Mouse (Mus musculus) fibroblast of lung, adult 2 months (primary cell): ENCODE results near the gene Scly.
A peak's percentile ranks its signal among the peaks of the same experiment; 100 is the strongest.

Experiments
- DNase-seq: peaks from one replicate; pipeline ENCODE4 v3.0.0-alpha.2; 2011; ENCODE audit warnings: low read depth

Gene Scly

GRCm38 (mm10) chr1:91299707-91300426, 1.7 kb downstream of the Scly start:
- DNase-seq, result no peak

DNA sequence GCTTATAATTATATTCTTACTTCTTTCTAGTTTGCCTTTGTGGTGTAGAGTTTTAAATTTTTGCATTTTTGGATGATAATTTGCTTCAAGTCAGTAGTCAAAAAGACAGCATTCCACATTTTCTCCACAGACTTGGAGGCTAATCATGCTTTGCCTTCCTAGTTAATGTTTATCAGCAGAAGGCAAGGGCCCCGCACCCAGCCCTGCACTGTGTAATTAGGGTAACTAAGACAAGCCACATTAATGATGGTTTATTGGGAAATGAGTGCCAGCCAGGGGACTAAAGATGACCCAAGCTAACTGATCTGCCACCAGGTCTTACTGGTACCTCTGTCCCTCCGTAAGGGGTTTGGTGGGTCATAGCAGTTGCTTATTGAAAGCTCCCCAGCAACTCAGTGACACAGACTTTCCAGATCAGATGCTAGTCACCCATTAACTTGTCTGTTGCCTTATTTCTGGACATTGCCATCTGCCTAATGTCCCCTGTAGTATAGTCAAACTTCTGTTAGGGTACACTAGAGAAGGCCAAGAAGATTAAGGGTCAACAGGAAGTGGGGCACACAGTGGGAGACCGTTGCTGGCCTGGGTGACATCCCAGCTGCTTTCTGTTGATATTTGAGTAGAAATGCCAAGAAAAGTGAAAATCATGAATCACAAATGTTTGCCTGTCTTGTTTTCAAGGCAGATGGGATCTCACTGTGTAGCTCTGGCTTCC, 3.2 kb downstream of the Scly start:
- no peak for DNase-seq

DNA sequence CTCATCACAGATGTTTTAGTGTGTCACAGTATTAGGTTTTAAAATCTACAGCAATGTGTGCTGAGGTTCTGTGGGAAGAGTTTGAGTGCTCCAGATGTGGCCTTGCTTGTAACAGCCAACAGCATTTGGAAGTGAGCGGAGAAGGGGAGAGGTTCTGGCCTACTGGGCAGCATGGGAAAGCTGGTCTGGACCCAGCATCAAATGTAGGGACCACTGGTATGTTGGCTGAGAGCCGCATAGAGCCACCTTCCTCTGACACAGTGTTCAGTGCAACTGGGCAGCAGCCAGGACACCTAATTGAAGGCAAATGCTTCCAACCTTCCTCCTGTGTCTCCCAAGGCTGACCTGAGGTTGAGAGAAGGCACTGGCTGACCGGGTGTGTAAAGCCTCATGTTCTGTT, 3.9 kb downstream of the Scly start:
- no peak for DNase-seq

DNA sequence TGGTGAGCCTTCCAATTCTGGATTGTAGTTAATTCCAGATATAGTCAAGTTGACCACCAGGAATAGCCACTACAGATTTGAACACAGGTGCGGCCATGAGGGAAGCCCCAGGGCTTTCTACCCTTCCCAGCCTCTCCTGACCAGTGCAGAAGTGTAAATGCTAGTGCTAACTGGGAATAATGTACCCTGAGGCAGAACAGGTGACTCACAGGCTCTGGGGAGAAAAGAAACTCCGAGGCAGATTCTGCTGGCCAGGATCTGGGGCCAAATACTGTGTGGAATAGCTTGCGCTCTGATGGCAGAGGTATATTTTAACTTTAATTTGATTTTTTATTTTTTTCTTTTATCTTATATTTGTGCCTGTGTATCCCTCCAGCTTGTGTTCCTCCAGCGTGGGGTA, 6.5 kb downstream of the Scly start:
- DNase-seq, result no peak

- DNase-seq, result no peak
Measured at GRCm38 (mm10) chr1:91309366-91310085, 11.4 kb downstream of the Scly start.

DNA sequence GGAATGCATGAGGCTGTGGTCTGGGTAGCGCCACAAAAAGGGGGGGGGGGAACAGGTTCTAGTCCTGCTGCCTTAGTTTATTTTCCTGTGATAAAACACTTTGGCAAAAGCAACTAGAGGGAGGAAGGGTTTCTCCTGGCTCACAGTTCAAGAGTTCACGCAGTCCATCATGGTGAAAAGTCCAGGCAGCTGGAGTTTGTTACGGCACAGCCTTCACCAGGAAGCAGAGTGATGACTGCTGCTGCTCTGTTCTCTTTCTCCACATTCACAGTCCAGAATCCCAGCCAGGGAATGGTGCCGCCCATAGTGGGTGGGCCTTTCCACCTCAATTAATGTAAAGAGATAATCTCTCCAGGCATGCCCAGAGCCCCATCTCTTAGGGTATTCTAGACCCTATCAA, 14.1 kb downstream of the Scly start:
- DNase-seq, result no peak

DNA sequence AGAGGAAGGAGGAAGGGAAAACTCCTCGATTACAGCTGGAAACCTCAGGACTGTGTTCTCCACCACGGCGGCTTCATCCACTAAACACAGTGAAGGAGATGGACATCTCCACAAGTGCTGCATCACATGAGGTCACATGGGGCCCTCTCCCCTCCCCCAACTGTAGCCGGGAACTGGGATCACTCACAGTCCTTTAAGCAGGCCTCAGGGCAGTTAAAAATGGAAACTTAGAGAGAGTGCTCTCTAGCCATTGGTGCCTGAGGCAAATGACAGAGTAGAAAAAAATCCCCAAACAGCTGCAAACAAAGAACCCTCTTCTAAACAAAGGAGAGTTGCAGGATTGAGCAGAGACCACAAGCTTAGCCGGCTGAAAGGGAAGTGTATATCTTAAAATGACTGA, 15.1 kb downstream of the Scly start:
- no peak for DNase-seq

DNA sequence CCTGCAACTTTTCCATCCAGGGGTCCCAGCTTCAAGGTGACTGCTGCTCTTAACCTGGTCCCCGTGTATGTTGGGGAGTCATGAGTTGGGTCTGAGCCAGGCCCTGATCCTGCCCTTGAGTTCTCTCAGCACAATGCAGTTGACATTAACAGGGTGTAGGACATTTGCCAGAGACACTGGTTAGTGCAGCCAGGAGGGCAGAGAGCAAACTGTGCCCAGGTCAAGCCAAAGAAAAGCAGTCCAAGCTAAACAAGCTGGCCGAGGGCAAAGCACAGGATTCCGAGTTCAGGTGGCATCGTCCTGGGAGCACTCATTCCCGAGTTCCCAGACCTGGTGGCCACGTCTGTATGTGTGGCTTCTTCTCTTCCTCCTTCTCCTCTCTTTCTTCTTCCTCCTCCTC, 19.5 kb downstream of the Scly start:
- no peak for DNase-seq

GRCm38 (mm10) chr1:91321760-91322438, 23.8 kb downstream of the Scly start, which contains the start of gene Espnl:
Espnl (plus strand) TSS chr1:91322075.
- DNase-seq, result no peak

DNA sequence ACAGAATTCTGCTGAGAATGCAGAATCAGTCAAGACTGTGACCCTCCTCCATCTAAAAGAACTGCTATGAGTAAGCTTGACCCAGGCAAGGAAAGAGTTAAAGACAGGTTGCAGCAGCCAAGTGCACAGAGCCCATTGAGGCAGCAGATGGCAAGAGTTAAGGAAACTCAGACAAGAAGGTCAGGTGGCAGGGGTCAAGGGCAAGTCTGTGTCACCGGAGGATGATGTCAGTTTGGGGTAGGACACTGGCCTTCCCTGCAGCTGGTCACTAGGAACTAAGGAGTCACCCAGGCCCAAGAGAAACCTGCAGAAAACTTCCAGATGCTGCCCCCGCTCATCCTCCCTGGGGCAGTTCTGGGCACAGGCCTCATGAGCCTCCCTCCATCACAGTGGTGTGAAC, 26.5 kb downstream of the Scly start:
- no peak for DNase-seq

GRCm38 (mm10) chr1:91325488-91326042, 27.4 kb downstream of the Scly start:
- no peak for DNase-seq

GRCm38 (mm10) chr1:91332102-91332501, 34.0 kb downstream of the Scly start:
- no peak for DNase-seq

DNA sequence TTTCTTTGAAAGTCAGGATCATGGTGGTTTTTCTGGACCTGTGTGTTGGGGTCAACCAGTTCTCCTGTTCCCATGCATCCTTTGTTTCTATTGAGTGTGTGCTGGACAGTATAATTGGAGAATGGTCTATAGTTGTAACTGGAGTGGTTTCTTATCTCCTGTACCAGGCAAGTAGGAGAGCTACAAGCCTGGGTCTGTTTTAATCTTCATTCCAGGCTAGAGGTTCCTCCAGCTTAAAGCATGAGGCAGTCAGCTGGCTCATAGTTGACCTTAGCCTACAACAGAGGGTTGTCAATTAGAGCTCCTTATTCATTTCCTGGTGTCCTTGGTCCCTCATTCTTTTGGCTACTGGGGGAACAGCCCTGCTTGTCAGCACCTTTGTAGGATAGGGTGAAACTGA, 35.4 kb downstream of the Scly start:
- no peak for DNase-seq

GRCm38 (mm10) chr1:91337355-91337754, 39.2 kb downstream of the Scly start:
- no peak for DNase-seq

DNA sequence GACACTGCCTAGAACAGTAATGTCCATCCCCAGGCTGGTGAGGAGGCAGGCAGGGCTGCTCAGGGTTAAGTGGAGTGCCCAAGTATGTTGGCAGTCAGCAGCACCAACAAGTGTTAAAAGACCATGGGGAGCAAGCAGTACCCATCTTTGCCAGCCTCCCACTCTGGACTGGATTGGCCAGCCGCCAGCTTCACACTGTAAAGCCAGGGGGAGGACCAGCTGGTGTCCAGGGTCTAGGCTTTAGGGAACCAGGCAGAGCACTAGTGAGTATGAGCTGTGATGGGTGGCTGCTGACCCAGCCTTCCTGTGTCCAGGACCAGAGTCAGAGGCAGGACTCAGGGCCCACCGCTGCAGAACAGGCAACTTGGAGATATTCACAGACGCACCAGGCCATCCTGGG, 45.9 kb downstream of the Scly start:
- no peak for DNase-seq

- DNase-seq, result no peak
Measured at GRCm38 (mm10) chr1:91344921-91345685, 47.0 kb downstream of the Scly start.

DNA sequence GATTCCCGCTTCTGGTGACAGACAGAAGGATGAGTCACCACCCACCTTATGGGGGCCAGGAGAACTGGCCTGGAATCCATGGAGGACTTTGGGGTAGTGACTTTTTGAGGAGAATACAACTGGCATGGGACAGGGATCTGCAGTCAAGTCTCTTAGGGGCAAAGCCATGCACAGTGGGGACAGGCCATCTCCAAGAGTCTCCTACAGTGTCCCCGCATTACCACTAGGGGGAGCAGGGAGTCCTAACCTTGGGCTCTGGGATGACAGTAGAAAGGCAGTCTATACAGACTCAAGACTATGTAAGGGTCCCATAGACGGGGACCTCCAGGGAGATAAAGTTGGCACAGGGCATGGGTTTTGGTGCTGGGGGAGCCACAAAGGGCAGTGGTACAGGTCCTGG, 48.8 kb downstream of the Scly start:
- DNase-seq, result no peak

GRCm38 (mm10) chr1:91350841-91351240, 52.7 kb downstream of the Scly start, which contains the start of gene Klhl30:
Klhl30 (plus strand) TSS chr1:91351016.
- DNase-seq, result no peak

GRCm38 (mm10) chr1:91351249-91351648, 53.1 kb downstream of the Scly start:
- no peak for DNase-seq

DNA sequence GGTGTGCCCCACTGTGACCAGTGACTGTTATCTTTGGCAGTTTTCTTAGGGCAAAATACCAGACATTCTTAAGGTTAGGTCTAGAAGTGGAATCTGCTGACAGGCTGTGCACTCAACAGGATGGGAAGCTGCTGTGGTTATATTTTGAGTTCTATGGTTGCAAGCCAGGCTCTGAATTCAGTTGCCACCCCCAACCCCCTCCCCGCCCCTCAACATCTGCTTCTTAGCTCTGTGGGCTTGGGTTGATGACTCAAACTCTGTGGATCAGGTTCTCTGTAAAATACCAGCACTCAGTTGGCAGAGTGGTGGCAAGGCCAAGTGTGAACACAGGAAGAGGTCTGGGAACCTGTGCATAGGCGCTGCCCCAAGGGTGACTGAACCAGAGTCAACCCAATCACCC, 54.1 kb downstream of the Scly start:
- peak; percentile 91 for DNase-seq

DNA sequence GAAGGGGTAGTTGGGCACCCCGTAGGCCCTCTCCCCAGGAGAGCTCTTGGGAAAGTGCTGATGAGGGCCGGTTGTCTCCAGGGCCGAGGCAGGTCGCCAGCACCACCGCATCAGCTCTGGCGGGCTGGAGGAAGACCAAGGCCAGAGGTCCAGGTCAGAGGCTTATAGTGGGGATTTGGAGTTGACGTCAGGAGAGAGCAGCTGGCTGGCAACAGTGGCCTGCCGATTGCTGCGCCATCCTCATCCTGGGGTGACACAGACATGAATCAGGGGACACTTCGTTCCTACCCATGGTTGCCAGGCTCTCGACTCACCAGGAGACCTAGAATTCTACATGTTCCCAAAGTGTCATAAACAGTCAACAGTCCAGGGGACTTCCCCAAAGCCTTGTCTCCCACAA, 58.0 kb downstream of the Scly start:
- DNase-seq, result no peak
